Mouse (Mus musculus) megakaryocyte, embryonic 14.5 days (primary cell): Measurements from ENCODE around the gene Eef1akmt1.

ENCODE experiments used
- FLI1 ChIP-seq: IDR thresholded peaks from 2 replicates; pipeline ENCODE4 v1.6.1; 2012; ENCODE audit warnings: low read length, inconsistent platforms, mixed read lengths
- GATA1 ChIP-seq: IDR thresholded peaks from 3 replicates; pipeline ENCODE4 v1.6.1; 2012; ENCODE audit warnings: mixed read lengths, low read length, inconsistent platforms, borderline replicate concordance

DNA sequence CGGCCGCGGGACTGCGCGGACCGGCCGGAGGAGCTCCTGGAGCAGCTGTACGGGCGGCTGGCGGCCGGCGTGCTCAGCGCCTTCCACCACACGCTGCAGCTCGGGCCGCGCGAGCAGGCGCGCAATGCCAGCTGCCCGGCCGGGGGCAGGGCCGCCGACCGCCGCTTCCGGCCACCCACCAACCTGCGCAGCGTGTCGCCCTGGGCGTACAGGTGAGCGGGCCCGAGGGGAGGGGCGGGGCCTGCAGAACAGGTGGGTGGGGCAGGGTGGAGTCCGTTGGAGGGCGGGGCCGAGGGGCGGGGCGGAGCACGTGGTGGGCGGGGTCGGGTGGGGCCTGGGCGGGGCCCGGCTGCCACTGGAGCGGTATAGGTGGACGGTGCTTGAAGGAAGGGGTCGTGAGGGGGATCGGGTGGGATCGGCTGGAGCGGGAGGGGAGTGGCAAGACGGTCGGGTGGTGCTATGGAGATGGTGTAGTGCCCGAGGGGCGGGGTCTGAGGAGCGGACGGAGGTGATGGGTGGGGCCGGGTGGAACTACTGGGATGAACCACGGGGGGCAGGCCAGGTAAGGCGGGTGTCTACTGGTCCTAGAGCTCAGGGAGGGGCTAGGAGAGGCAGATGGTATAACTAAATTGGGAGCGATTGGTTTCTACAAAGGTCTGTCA lies 45.9 kb downstream of the Eef1akmt1 start:
- TF ChIP-seq GATA1 = no peak
- TF ChIP-seq FLI1 = no peak
